Mouse (Mus musculus) neural tube, embryonic 12.5 days (tissue): Measurements from ENCODE around the gene Zc3h14. TPM values are rescaled to one million over a fixed set of nuclear protein-coding genes. Genes with fewer than 3 reads are reported as not detected.

Experiments
- ATAC-seq: fragments of 200-750 bp; cut with Nextera tagmentation; 2 replicates; pipeline ENCODE4 v1.8.0; 2017; ENCODE audit warnings: low read depth, mild to moderate bottlenecking, moderate TSS enrichment, moderate library complexity; ENCODE audit not compliant: low FRiP score
- H3K27ac ChIP-seq: fragments of 300-500 bp; sonication (generic); 2 replicates; pipeline ENCODE4 v1.5.1; 2016
- H3K27me3 ChIP-seq: fragments of 300-500 bp; sonication (generic); replicated peaks from 2 replicates; pipeline ENCODE4 v1.6.1; 2016; ENCODE audit warnings: mild to moderate bottlenecking
- H3K36me3 ChIP-seq: fragments of 300-500 bp; sonication (generic); 2 replicates; pipeline ENCODE4 v1.6.1; 2016; ENCODE audit warnings: mild to moderate bottlenecking
- H3K4me1 ChIP-seq: fragments of 300-500 bp; sonication (generic); 2 replicates; pipeline ENCODE4 v1.6.1; 2016
- H3K4me2 ChIP-seq: fragments of 300-500 bp; sonication (generic); replicated peaks from 2 replicates; pipeline ENCODE4 v1.6.1; 2016; ENCODE audit warnings: mild to moderate bottlenecking
- H3K4me3 ChIP-seq: fragments of 300-500 bp; sonication (generic); 2 replicates; pipeline ENCODE4 v1.5.1; 2016
- H3K9ac ChIP-seq: fragments of 300-500 bp; sonication (generic); 2 replicates; pipeline ENCODE4 v1.6.1; 2016; ENCODE audit warnings: mild to moderate bottlenecking
- H3K9me3 ChIP-seq: fragments of 300-500 bp; sonication (generic); 2 replicates; pipeline ENCODE4 v1.6.1; 2016; ENCODE audit warnings: mild to moderate bottlenecking
- WGBS: fragments of 180-500 bp; shearing (Covaris S2); methylation state at CpG from one replicate; pipeline ENCODE4 v1.1.7; 2016; 5-methylcytosine and 5-hydroxymethylcytosine counted together
- polyA plus RNA-seq: library from polyadenylated mRNA; unstranded; fragments of >200 nt; fragmentation: Nextera tagmentation; extraction: Ambion mirVana; gene quantifications from 2 replicates; pipeline ENCODE4 v1.2.1, GENCODE M21; 2016

The Zc3h14 gene
- polyA plus RNA-seq, 1 experiment from 2014 or later: 146 TPM

DNA sequence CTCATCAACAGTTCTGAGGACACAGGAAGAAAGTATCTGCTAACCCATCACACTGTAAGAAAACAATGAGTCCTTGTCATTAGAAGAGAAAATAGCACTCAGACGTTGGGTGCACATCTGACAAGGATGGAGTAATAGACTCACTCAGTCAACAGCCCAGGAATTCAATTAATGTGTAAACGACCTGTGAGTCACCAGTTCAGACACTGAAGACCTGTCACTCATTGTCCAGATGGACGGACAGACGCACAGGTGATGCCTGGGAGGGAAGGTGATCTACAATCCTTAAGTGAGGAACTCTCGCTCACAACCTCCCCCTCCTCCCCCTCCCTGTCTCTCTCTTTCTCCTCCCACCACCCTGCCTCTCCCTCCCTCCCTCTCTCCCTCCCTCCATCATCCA, 21.8 kb upstream of the Zc3h14 start:
- H3K36me3 ChIP-seq: peaks cover 4% of the 10 kb centered on the region; the same call in 1 of the 2 replicates
- H3K4me1 ChIP-seq: peaks cover 3% of the 10 kb centered on the region; the same call in 1 of the 2 replicates
- no peak overlapping the region for H3K27ac ChIP-seq
- no peaks in the 10 kb centered on the region for H3K9me3 ChIP-seq
- H3K4me2 ChIP-seq: no peak overlapping the region
- H3K9ac ChIP-seq: no peak overlapping the region
- H3K4me3 ChIP-seq: no peak overlapping the region
- no peak for ATAC-seq
- H3K27me3 ChIP-seq: no peaks in the 10 kb centered on the region
- 84% methylated on average over 5 of the region's 5 CpGs for WGBS

GRCm38 (mm10) chr12:98726078-98726477, 20.7 kb upstream of the Zc3h14 start:
- 89% methylated on average over 7 of the region's 7 CpGs for WGBS
- no peak for ATAC-seq
- Histone ChIP-seq H3K4me1 (no peaks in the 10 kb centered on the region), H3K36me3 (peaks cover 4% of the 10 kb centered on the region; the same call in 1 of the 2 replicates), H3K9ac (no peak overlapping the region), H3K4me3 (no peak overlapping the region), H3K27ac (no peak overlapping the region), H3K4me2 (no peak overlapping the region), H3K27me3 (no peaks in the 10 kb centered on the region), H3K9me3 (no peaks in the 10 kb centered on the region)

GRCm38 (mm10) chr12:98727186-98727585, 19.6 kb upstream of the Zc3h14 start:
- H3K4me3 ChIP-seq: no peak overlapping the region
- no peak overlapping the region for H3K9ac ChIP-seq
- no peak for ATAC-seq
- WGBS: 84% methylated on average over 7 of the region's 7 CpGs
- H3K27ac ChIP-seq: no peak overlapping the region
- H3K4me1 ChIP-seq: no peaks in the 10 kb centered on the region; the same call in 1 of the 2 replicates
- no peaks in the 10 kb centered on the region for H3K27me3 ChIP-seq
- H3K4me2 ChIP-seq: no peak overlapping the region
- H3K36me3 ChIP-seq: peaks cover 4% of the 10 kb centered on the region; the same call in 1 of the 2 replicates
- H3K9me3 ChIP-seq: no peaks in the 10 kb centered on the region

DNA sequence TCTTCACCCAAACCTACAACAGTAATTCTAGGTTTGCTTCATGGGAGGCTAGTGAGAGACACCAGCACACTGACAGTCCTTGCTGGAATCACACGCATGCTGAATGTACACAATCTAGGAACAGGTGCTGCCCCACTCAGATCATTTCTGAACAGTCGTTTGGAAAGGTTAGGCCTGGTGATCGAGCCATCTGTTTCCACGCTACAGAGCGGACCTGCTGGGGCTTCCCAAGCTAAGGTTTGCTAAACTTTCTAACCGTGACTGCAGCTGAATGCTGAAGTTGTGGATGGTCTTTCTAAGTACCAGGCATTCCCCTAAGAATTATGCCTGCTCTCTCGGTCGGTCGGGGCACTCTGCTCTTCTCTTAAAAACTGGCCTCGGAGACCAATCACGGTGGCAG, 16.1 kb upstream of the Zc3h14 start:
- no peaks in the 10 kb centered on the region for H3K9me3 ChIP-seq
- WGBS: 84% methylated on average over 11 of the region's 11 CpGs

DNA sequence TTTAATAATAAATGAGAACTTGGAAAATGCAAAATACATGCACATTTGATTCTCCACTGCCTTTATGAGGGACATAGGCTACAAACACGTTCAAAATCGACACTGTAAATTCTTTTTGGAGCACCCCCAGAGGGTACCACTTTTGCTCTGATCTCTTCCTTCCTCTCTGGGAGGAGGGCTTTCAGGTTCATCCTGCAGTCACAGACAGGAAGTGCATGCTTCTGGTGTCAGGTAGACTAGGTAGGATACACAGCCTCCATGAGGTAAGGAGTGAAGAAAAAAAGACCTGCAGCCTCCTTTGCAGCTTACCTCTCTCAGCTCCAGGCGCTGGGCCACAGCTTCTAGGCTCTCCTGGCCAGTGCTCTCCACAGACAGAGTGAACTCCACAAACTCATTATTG, 13.6 kb upstream of the Zc3h14 start:
- no peaks in the 10 kb centered on the region for H3K27me3 ChIP-seq
- H3K9ac ChIP-seq: 0 out of 2 replicates have a peak overlapping the region, but pooled peaks have one; percentile 60
- H3K4me2 ChIP-seq: peak overlapping the region; percentile 78
- peak overlapping the region; percentile 59; the same call in 1 of the 2 replicates for H3K4me3 ChIP-seq
- H3K9me3 ChIP-seq: no peaks in the 10 kb centered on the region
- ATAC-seq: no peak
- H3K27ac ChIP-seq: no peak overlapping the region
- peaks cover 20% of the 10 kb centered on the region for H3K4me1 ChIP-seq
- WGBS: 68% methylated on average over 3 of the region's 3 CpGs
- no peaks in the 10 kb centered on the region; the same call in 1 of the 2 replicates for H3K36me3 ChIP-seq

More for the DNA sequence above, 16.1 kb upstream of the Zc3h14 start:
- Histone ChIP-seq H3K4me2 (no peak overlapping the region), H3K27ac (no peak overlapping the region), H3K36me3 (no peaks in the 10 kb centered on the region; the same call in 1 of the 2 replicates), H3K27me3 (no peaks in the 10 kb centered on the region), H3K9ac (no peak overlapping the region), H3K4me3 (no peak overlapping the region), H3K4me1 (peaks cover 14% of the 10 kb centered on the region)
- no peak for ATAC-seq

DNA sequence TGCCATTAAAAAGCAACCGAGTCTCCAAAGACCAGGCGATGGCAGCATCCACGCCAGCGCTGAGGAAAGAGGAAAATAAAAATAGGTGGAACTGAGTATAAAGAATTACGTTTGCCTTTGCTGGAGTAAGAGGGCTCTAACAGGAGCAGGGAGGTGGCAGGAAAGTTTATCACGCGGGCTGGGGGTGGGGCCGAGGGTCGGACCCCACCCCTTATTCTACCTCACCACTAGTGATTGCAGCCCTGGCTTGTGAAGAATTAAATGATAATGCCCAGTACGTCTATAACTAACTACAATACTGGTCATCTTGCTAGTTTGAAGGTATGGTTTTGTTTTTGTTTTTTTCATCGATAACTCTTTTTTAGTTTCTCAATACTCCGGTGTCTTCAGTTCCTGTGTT, 13.0 kb upstream of the Zc3h14 start:
- peaks cover 20% of the 10 kb centered on the region for H3K4me1 ChIP-seq
- ATAC-seq: peak; percentile 4; the same call in 1 of the 2 replicates
- peak overlapping the region; percentile 59 for H3K4me3 ChIP-seq
- H3K27ac ChIP-seq: no peak overlapping the region
- H3K9me3 ChIP-seq: no peaks in the 10 kb centered on the region
- peak overlapping the region; percentile 78 for H3K4me2 ChIP-seq
- H3K36me3 ChIP-seq: no peaks in the 10 kb centered on the region; the same call in 1 of the 2 replicates
- 15% methylated on average over 12 of the region's 12 CpGs for WGBS
- H3K27me3 ChIP-seq: no peaks in the 10 kb centered on the region
- peak overlapping the region; percentile 60 for H3K9ac ChIP-seq

DNA sequence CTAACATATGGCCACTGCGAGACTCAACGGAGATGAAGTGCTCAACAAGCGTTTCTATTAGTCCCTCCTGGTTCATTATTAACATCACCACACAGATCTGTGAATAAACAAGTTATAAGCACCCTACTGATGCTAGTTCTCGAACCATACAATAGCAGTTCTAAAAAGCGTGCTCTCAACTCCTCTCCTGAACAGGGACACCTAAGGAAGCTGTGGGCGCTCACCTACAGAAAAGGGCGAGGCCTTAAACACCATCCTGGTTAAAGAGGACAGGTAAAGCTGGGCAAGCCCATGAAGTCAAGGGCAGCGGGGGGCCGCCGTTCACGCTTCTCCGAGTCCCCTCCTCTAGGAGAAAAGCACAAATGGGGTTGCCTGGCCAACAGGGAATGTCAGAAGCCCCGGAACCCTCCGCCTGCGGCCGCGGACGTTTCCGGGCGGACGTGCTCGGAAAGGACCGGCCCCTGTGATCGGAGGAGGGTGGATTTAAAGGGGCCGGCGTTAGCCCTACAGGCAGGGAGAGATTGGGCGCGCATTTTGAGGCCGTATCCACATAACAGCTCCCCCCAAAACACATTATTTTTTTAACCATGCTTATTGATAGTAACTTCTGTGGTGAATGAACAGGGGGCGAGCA, 12.4 kb upstream of the Zc3h14 start:
- under 1% methylated on average over 30 of the region's 30 CpGs for WGBS
- H3K4me2 ChIP-seq: peak overlapping the region; percentile 78
- no peak overlapping the region for H3K27ac ChIP-seq
- peak overlapping the region; percentile 59 for H3K4me3 ChIP-seq
- peaks cover 20% of the 10 kb centered on the region for H3K4me1 ChIP-seq
- H3K9me3 ChIP-seq: no peaks in the 10 kb centered on the region
- H3K9ac ChIP-seq: peak overlapping the region; percentile 60
- no peaks in the 10 kb centered on the region; the same call in 1 of the 2 replicates for H3K27me3 ChIP-seq
- ATAC-seq: peak; percentile 86
- H3K36me3 ChIP-seq: no peaks in the 10 kb centered on the region

DNA sequence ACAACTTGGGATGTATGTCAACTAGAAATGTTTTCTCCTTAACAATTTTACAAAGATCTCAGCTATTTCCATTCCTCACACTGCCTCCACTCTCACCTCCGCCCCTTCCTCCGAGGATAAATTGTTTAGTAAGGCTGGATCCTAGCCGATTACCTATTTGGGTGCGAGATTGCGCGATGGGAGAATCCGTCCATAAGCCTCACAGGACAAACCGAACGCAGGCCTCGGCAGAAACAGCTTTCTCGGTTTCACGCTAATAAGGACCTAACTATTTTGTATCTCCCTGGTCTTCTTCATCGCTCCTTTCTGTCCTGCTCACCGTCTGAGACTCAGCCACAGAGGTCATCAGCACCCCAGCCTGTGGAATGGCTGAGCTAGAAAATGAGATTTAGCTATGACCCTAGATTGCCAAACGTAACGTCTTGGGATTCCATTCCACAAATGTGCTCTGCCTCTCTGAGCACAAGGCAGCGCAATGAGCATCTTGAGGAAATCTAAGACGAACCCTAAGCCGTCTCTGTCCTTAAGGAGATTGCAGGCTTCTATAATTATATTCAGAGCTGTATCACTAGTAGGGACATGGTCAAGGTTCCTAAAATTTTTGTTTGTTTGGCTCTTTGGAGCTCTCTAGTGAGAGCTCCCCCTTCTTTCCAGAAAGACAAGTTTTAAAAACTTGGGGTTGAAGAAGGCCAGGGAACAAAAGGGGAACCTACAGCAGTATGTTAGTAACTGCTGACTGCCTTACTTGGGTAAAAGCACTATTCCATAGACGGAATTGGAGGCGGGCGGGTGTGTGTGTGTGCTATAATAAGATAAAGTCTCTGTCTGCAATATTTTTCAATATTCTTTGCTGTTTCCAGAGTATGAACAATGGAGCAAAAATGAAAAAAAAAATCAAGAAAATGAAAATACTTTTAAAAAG, 11.6 kb upstream of the Zc3h14 start:
- H3K27me3 ChIP-seq: no peaks in the 10 kb centered on the region; the same call in 1 of the 2 replicates
- 12% methylated on average over 22 of the region's 22 CpGs for WGBS
- H3K9ac ChIP-seq: peak overlapping the region; percentile 60
- H3K9me3 ChIP-seq: no peaks in the 10 kb centered on the region
- ATAC-seq: peak; percentile 10; the same call in 1 of the 2 replicates
- H3K27ac ChIP-seq: no peak overlapping the region
- peaks cover 20% of the 10 kb centered on the region for H3K4me1 ChIP-seq
- H3K4me3 ChIP-seq: peak overlapping the region; percentile 59
- H3K36me3 ChIP-seq: no peaks in the 10 kb centered on the region
- H3K4me2 ChIP-seq: peak overlapping the region; percentile 78

- no peaks in the 10 kb centered on the region for H3K9me3 ChIP-seq
- WGBS: 1% methylated on average over 75 of the region's 75 CpGs
- no peak within 1 kb of the TSS; the same call in 1 of the 2 replicates for H3K27ac ChIP-seq
- H3K9ac ChIP-seq: peak within 1 kb of the TSS; percentile 94
- no peaks in the 10 kb centered on the region; the same call in 1 of the 2 replicates for H3K27me3 ChIP-seq
- ATAC-seq: peak; percentile 35; the same call in 1 of the 2 replicates
- peak within 1 kb of the TSS; percentile 95 for H3K4me2 ChIP-seq
- H3K4me3 ChIP-seq: peak within 1 kb of the TSS; percentile 90
- H3K4me1 ChIP-seq: peaks cover 20% of the 10 kb centered on the region
- no peaks in the 10 kb centered on the region for H3K36me3 ChIP-seq
These were observed 9.6 kb upstream of the Zc3h14 start, which contains the start of gene Ptpn21 for GRCm38 (mm10) chr12:98736951-98737800. Gene Ptpn21 (minus strand): TSS chr12:98737405.

- Histone ChIP-seq H3K4me3 (peak overlapping the region; percentile 90), H3K27me3 (no peaks in the 10 kb centered on the region; the same call in 1 of the 2 replicates), H3K4me2 (peak overlapping the region; percentile 95), H3K27ac (no peak overlapping the region), H3K4me1 (peaks cover 20% of the 10 kb centered on the region), H3K9ac (peak overlapping the region; percentile 94), H3K9me3 (no peaks in the 10 kb centered on the region), H3K36me3 (no peaks in the 10 kb centered on the region)
- 8% methylated on average over 7 of the region's 7 CpGs for WGBS
- ATAC-seq: peak; percentile 8; the same call in 1 of the 2 replicates
These were observed 8.9 kb upstream of the Zc3h14 start for GRCm38 (mm10) chr12:98737801-98738350.

GRCm38 (mm10) chr12:98741011-98741501, 5.7 kb upstream of the Zc3h14 start:
- Histone ChIP-seq H3K27ac (0 out of 2 replicates have a peak overlapping the region, but pooled peaks have one; percentile 4), H3K4me3 (no peak overlapping the region), H3K4me2 (no peak overlapping the region), H3K9me3 (no peaks in the 10 kb centered on the region), H3K27me3 (no peaks in the 10 kb centered on the region; the same call in 1 of the 2 replicates), H3K9ac (no peak overlapping the region), H3K36me3 (no peaks in the 10 kb centered on the region), H3K4me1 (peaks cover 6% of the 10 kb centered on the region; the same call in 1 of the 2 replicates)
- WGBS: 56% methylated on average over 3 of the region's 3 CpGs
- peak; percentile 57; the same call in 1 of the 2 replicates for ATAC-seq
